Mouse (Mus musculus): ENCODE data around the gene Dmc1.
A peak's percentile ranks its signal among the peaks of the same experiment; 100 is the strongest.

Gene Dmc1

DNA sequence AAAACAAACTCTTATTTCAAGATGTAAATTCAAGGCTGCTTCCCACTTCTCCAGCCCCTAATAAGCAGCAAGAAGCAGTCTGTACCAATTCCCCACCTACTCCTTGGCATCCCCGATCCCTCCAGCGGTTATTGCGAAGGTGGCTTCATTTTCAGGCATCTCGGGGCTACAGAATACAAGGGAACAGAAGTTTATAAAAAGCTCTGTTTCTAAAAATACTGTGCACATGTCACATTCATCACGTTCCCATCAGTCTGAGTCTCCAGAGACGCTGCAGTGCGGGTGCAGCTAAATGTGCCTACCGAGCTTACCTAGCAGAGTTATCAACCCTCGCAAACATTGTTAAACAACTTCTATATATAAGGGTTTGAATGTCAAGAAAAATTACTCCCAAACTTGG is 42.5 kb downstream of the Dmc1 start:
- no peak for DNase-seq (ENCODE audit: low read depth, low spot score)

DNA sequence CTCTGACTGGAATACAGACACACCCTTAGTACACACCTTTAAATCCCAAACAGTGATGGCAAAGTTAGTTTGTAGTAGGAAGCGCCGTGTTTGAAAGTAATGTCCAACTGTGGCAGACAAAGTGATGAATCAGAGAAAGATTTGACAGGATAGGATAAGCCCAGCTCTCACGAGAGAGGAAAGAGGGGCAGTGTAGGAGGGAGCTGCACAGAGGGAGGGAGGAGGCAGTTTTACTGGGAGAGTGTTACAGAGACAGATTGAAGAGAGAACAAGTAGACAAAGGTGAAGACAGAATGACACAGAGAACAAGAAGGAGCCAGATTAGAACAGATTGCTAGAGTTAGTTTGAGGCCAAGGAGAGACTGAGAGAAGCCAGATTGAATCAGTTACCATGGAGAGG is 45.3 kb downstream of the Dmc1 start:
- no peak for DNase-seq (ENCODE audit: low read depth, low spot score)

DNA sequence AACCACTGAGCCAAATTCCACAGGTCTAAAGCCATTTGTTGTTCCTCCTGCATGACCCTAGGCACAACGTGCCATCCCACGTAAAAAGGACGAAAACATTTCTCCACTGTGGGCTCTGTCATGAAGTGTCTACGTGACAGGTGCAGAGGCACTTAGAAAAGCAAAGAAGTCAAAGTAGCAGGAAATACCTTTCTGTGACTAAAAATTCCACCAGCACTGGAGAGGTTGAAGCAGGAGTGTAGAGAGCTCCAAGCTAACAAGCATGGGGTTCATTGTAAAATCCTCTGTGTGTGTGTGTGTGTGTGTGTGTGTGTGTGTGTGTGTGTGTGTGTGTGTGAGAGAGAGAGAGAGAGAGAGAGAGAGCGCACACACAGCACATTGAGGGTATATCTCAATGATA is 52.3 kb downstream of the Dmc1 start:
- DNase-seq (ENCODE audit: low read depth, low spot score): no peak

DNA sequence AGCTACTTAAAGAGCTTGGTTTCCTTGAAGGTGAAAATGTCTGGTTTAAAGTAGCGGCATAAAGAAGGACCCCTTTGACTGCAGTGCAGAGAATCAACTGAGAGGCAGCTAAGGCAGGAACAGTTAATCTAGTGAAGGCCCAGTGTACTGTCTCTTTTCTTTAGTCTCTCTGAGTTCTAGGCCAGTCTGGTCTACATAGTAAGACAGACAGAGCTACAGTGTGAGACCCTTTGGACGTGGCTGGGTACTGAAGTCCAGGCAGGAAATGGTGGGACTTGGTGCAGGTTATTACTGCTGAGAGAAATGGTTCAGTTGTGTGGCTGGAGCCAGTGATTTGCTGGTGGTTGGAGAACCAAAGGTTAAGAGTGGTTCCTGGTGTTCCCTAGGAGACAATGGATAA is 56.7 kb downstream of the Dmc1 start:
- DNase-seq (ENCODE audit: low read depth, low spot score): no peak

DNA sequence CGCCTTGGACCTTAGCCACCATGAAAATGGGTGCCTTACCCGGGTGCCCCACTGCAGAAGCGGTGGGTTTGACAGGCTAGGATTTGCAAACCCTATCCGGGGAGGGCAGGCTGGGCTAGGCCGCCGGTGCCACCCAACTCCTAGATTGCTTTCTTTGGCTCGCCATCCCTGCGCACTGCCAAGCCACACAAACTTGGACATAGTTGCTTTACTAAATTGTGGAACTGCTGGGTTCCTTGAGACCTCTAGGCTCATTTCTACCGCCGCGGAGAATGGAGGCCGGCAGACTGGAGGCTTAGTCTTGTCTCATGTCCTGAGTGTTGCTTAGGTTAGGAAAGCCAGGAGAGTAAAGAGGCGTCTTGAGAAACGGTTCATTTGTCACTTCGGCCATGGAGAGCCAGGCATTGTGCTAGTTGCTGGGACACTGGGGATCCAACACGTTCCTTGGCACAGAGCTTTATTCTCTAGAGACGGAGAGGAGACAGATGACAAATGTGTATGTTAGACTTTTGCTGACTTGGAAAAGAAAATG is 57.6 kb downstream of the Dmc1 start:
- no peak for DNase-seq (ENCODE audit: low read depth, low spot score)

DNA sequence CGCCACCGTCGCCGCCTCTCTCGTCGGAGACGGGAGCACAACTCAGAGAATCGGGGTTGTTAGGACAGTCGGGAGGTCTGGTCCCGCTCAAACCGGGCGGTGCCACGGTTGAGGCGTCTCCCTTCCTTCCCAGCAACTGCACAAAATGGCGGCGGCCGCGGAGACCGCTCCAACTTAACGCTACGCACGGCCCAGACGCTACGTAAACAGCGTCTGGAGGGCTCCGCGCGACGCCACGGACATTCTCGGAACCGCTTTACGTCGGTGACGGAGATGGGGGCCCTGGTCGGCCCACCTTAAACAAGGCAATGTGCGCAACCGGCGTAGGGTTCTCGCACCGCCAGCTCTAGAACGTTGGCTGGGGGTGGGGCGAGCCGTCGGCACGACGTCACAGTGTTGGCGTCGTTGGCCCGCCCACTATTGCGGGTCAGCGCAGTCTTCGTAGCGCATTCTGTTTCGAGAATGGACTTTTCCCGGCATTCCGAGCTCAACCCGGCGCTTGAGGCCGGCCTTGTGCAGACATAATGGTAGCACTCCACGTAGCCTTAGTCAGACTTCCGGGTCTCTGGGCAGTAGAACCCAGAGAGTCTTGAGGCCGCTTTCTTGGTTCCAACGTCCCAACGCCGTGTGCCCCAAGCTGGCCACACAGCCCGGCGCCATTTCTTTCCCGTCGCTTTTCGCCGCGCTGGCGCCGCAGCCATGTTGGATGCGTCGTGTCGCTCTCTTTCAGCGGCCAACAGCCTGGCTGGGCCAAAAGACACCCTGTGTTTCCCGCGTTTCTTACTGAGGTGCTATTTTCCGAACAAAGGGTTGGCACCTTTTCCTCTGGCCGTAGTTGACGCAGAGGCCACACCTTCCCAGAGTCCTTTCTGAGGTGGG is 58.3 kb downstream of the Dmc1 start, which contains the start of gene Ddx17:
Ddx17 (minus strand) TSS at position 332 of the 879 bp plus-strand sequence.
- DNase-seq (ENCODE audit: low read depth, low spot score): peak; percentile 93

DNA sequence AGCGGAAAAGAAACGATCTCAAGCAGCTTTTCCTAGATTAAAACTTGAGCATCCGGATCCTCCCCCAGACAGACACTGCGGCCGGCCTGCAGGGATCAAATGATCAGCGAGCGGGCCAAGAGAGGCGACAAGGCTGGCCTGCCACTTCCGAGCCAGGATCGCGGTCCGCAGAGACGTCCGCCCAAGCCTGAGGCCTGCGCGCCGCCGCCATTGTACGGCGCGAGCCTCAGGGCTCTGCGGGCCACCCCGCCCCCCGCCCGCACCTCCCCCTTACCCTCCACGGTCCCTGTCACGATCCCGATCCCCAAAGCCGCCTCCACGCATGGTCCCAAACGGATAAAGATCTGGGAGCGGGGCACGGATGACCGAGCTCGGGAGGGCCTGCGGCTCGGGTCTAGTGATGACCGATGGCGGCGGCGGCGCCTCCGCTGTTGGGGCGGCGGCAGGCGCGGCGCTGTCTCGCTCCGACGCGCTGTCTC is 58.9 kb downstream of the Dmc1 start:
- peak; percentile 14 for DNase-seq (ENCODE audit: low read depth, low spot score)

DNA sequence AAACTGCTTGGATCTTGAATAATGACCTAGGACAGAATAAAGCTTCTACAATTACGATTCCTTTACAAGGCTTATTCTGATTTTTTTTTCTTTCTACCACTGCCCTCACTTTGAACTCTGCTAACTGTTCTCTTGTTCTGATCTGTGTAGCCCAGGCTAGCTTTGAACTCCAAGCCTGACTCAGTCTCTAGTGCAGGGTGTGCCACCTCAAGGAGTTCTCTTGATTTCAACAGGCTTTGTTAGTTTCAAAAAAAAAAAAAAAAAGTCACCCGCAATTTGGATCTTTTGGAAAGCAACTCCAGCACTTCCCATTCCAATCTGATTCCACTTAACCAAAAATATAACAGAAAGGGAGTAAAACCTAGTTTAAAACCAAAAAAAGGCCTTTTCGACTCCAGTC is 59.4 kb downstream of the Dmc1 start:
- no peak for DNase-seq (ENCODE audit: low read depth, low spot score)

DNA sequence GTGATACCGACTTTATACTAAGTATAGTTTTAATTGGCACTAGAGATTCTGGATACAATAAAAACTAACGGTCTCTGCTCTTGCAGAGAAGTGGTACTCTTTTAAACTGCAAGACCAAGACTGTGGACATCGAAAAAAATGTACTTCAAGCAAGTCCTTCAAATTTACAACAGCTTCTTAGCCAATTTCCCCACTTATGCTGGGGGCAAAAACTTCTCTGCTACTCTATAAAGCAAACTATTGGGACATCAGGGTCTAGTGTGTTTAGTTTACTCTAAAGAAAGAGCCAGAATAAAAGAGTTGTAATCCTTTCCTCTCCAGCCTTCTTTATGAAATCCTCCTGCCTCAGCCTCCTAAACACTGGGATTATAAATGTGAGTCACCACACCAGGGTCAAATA is 60.9 kb downstream of the Dmc1 start:
- DNase-seq (ENCODE audit: low read depth, low spot score): no peak

DNA sequence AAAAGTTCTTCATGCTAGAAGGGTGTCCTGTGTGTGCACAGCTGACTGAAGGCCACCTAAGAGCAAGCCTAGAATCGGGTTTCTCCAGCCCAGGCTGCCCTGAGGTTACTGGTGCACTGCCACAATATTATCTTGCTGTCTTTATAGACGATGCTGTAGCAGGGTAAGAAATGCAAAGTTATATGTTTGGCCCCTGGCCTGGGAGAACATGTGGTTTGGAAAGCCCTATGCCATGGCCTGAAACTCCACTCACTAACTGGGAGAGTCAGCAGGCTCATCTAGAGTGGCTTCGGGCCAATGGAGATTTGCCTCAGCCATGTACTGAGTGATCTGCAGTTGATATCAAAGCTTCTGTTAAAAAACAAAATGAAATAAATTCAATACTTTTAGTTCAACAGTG is 71.1 kb downstream of the Dmc1 start:
- DNase-seq (ENCODE audit: low read depth, low spot score): no peak

DNA sequence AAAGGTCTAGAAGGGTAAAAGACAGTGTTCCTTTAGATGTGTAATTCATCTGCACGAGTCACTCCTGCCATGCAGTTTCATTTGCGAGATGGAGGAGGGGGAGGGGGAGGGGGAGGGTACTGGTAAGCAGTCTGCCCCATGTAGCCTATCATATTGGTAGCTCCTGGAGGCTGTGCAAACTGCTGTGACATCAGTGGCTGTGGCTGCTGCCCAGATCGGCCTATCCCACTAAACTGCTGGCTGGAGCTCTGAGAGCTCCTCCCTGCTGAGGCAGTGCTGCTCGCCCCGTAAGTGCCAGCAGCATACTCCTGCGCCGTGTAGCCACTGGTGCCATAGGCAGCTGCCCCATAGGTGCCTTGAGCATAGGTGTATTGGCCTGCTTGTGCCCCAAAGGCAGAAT is 75.0 kb downstream of the Dmc1 start:
- no peak for DNase-seq (ENCODE audit: low read depth, low spot score)

DNA sequence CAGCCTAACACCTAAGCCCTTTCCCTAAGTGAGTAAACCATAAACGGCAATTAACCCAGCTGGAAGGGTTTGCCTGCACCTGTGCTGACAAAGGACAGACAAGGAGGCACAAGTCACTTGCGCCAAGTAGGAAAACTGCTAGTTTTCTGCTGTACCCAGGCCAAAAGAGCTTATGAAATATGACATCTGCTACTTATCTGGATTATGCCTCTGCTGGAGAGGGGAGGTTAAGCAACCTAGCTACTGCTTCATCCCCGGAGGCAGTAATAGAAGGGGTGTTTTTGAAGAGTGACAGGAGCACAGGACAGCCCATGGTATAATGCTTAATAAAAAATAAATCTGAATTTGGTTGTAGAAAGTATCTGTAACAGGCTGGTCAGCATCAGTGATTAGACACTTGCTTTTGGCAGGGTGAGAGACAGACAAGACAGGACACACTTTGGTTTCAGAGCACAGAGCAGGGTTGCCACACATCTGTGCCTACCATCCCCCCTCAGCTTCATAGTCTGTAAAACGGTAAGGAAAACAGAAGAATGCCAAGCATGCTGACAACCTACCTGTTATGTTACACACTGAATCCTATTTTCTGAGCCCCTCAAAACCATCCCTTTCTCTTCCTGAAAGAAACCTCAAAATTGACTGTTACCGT is 76.8 kb downstream of the Dmc1 start:
- DNase-seq (ENCODE audit: low read depth, low spot score): no peak

DNA sequence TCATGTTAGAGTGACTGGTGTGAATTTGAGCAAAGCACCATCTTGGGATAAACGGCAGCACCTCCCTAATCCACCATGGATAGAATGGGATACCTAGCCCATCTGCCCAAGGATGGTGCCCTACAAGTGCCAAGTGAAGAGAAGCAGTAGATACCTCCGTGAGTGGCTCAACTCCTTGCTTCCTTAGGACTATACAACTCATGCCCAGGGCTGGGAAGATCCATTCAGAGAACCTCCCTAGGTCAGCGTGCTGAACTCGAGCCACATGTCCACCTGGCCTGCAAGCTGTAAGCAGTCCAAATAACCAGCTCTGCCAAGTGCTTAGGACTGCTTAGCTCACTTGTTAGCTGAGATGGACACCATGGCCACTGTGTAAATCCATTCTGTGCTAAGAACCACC is 77.7 kb downstream of the Dmc1 start:
- DNase-seq (ENCODE audit: low read depth, low spot score): no peak

DNA sequence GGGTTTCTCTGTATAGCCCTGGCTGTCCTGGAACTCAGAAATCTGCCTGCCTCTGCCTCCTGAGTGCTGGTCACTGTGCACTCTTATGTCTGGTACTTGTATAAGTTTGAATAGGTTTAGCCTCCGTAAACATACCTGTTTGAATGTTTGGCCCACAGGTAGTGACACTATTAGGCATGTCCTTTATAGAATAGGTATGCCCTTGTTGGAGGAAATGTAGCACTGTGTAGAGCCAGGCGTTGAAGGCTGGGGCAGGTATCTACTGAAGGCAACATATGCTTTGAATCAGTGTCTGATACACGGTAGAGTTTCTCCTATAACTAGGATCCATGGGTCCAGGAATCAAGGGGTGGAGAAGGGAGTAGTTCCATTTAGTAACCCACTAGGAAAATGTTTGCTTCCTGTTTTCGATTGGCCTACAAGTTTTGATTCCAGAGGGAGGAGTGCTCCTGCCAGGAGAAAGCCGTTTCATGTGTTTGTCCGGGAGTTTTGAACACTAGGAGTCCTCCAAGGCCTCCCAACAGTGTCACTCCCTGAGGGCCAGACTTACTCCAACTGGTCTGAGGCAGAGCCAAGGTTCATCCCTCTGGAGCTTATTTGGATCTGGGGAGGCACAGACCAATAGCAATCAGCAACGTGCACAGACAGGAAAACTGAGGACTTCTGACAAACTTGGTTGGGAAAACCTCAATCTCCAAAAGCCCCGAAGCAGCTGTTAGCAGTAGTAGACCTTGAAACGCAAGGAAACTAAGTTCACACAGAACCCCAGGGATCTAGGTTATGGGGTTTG is 78.7 kb downstream of the Dmc1 start:
- DNase-seq (ENCODE audit: low read depth, low spot score): no peak

DNA sequence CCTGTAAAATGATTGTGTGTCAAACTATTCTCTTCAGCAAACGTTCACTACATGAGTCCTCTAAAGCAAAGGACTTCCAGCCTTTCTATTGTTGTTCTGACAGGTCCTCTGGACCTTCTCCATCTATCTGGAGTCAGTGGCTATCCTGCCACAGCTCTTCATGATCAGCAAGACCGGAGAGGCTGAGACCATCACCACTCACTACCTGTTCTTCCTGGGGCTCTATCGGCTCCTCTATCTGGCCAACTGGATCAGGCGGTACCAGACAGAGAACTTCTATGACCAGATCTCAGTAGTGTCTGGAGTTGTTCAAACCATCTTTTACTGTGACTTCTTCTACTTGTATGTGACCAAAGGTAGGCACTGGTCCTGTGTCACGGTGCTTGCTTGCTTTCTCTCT is 79.3 kb downstream of the Dmc1 start:
- DNase-seq (ENCODE audit: low read depth, low spot score): no peak

DNA sequence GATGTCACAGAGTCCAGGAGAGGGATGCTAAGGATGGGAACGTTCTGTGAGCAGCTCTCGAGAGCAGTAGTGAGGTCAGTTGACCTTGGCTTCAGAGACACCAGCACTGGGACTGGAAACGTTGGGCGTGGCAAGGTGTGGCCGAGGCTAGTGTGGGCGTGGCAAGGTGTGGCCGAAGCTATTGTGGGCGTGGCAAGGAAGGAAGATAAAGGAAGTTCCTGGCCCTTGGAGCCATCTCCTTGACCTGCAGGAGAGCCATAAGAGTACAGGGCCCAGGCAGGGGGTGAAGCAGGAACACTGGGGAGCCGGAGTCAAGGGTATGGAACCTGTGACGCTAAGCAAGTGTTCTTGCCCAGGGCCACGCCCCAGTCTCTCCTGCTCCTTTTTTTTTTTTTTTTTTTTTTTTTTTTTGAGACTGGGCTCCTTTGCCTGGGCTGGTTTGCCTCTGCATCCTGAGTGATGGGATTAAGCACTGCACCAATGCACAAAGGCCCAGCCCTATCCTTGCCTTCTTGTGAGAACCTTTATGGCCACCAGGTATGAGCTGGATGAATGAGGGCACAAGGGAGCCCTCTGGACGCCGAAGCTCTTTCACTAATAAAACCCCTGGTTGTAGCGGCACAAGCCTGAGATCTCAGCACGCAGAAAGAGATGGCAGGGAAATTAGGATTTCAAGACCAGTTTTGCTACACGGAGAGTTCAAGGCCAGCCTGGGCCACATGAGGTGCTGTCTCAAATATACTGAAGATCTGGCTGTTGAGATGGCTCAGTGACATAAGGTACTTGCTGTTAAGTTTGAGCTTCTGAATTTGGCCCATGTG is 85.3 kb downstream of the Dmc1 start:
- no peak for DNase-seq (ENCODE audit: low read depth, low spot score)

DNA sequence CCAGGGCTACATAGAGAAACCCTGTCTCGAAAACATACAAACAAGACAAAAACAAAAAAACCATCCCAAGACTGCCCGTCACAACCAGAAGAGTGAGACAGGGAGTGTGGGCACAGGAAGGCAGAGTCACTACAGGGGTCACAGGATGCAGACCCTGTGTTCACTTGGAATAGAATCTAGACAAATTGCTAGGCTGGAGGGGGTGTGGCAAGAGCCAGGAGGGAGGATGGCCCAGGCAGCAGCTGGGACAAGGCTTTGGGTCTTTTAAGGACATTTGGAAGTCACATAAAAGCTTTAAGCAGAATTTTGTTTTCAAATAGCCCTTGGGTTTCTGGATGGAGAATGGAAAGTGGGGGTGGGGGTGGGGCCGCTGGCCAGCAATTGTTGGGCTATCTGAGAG is 86.3 kb downstream of the Dmc1 start:
- DNase-seq (ENCODE audit: low read depth, low spot score): no peak

DNA sequence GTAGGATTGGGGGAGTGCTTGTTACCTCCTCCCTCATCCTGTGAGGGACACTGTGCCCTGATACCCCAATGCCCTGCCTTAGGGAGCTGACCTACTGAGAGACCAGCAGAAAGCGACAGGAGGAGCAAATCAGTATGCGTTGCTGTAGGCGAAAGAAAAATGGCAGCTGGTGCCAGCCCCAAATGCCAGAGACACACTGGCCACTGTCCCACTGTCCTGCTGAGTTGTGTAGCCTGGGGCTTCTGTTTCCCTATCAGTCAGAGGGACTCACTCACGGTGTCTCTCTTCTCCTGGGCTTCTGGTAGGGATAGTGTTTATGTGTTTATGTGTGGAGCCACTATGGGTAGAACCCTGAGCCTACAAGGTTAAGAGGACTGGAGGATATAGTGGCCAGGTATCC is 87.2 kb downstream of the Dmc1 start:
- no peak for DNase-seq (ENCODE audit: low read depth, low spot score)

DNA sequence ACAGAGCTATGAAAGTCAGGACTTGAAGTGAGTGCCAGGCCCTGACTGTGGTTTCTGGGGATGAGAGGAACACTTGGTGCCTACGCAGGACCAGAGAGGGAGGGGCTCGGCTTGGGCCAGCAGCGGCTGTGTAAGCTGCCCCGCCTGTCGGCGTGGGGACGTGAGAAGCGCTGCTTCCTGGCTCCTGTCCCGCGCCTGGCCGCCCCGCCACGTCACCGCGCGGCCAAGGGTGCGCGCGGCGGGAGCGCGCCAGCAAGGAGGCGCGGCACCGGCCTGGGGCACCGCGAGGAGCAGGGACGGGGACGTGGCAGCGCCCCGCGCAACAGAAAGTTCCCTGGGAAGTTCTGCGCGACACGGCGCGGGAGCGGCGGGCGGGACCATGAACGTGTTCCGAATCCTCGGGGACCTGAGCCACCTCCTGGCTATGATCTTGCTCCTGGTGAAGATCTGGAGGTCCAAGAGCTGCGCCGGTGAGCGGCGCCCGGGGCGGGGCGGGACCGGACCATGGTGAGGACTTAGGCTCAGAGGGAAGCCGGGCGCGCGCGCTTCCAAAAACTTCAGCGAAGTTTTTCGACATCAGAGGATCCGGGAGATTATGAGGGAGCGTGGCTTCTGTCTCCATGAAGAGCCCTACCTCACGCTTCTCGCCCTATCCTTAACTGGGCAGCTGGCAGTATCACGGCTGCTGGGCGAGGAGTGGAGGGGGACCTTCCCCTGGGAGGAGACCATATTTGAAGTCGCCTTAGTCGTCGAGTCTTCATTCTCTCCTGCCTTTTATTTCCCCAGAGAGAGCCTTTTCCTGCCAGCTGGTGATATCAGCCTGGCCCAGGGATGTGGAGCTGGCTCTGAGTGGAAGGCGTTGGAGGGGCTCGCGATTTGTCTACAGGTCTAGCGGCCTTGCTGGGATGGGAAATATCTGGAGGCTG is 88.5 kb downstream of the Dmc1 start, which contains the start of gene Kdelr3:
Kdelr3 (plus strand) TSS at position 241 of the 926 bp plus-strand sequence.
- no peak for DNase-seq (ENCODE audit: low read depth, low spot score)

DNA sequence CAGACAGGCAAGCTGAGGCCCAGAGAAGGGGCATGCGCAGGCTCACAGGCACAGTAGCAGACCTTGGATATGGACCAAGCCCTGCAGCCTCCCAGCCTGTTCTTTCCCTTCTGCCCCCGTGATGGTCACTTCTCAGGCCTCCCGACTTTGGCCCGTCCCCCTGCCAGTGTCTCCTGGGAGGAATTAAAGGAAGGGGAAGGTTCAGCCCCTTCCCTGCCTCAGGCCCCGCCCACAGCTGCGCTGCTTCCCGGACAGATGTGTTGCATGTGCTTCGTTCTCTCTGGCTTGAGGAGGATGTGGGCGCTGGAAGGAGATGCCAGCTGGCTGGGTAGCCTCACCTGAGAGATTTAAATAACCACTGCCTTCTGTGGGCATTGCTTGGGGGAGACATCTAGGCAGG is 91.0 kb downstream of the Dmc1 start:
- DNase-seq (ENCODE audit: low read depth, low spot score): no peak
